Mouse (Mus musculus) thymus, postnatal 0 days (tissue): ENCODE measurements around the gene Stk32c. TPM values are rescaled to one million over a fixed set of nuclear protein-coding genes. Genes with fewer than 3 reads are reported as not detected.
A peak's percentile ranks its signal among the peaks of the same experiment; 100 is the strongest.

Experiments
- DNase-seq: peaks from one replicate; pipeline ENCODE4 v3.0.0-alpha.2; 2015; ENCODE audit warnings: low spot score
- polyA plus RNA-seq: library from polyadenylated mRNA; unstranded; fragments of >200 nt; fragmentation: Nextera tagmentation; extraction: Ambion mirVana; gene quantifications from 2 replicates; pipeline ENCODE4 v1.2.1, GENCODE M21; 2015

Gene Stk32c
- polyA plus RNA-seq = not detected in 2 replicates

DNA sequence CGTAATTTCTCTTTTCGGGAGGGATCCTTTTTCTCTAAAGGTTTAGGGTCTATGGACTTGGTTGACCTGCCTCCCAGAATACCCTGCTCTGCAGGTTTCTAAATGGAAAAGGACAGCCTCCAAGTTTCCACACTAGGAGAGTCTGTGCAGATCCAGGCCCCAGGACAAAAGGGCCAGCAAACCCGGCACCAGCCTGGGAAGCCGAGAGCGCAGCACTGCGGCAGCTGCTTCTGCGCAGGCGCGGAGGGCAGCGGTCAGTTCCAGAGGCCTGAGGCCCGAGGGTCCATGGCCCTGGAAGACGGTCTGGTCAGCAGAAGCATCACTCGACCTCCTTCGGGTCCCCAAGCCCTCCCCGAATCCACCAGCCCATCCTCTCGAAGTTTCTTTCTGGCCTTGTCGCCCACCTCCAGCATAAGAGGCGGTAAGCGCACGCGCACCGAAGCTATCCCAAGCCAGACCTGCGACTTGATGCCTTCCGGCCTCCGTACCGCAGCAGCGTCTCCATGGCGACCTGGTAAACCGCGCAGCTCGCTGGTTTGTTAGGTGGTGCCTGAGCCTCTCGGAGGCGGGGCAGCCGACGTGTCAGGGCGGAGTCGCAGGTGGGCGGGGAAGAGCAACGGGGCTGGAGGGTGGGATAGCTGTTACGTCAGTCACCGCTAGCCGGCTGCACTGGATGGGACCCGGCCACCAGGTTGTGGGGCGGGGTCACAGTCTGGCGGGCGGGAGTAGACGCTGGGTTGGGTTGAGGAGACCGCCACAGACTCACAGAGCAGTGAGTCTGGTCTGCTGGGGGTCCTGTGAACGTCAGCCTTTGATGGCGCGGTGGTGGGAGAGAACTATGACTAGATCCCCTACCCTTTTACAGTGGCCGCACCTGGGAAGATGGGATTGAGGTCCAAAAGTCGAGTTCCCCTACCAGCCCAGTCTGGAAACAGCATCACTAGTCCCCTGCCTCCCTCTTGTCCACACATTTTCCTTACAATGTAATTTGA lies at the start of gene Stk32c, which contains the start of gene Lrrc27:
TSS of gene Stk32c (minus strand) at position 554 of the 992 bp plus-strand sequence.
TSS of gene Lrrc27 (plus strand) at position 235 of the 992 bp plus-strand sequence.
- DNase-seq = peak; percentile 99

- DNase-seq = no peak
Measured at GRCm38 (mm10) chr7:139257752-139258542, 44.8 kb upstream of the Stk32c start.

- no peak for DNase-seq
Measured at GRCm38 (mm10) chr7:139254626-139255025, 41.5 kb upstream of the Stk32c start.

DNA sequence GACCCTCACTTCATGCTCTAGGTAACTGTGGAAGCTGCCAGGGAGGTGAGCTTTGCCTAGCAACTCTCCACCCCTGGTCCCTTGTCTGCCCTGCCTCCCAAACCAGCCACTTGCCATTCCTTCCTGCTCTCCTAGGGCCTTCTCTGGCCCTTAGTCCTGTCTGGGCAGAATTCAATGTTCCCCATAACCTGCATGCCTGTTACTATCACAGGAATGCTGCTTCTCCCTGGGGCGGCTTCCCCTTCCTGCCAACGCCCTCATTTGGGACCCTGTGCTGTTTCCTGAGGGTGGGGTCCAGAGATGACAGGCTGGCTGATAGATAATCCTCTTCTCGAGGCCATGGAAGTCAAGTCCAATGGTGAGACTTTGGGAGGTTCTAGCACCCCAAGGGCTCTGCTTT lies 40.4 kb upstream of the Stk32c start:
- DNase-seq = no peak

- DNase-seq = no peak
Measured at GRCm38 (mm10) chr7:139252986-139253385, 39.9 kb upstream of the Stk32c start.

DNA sequence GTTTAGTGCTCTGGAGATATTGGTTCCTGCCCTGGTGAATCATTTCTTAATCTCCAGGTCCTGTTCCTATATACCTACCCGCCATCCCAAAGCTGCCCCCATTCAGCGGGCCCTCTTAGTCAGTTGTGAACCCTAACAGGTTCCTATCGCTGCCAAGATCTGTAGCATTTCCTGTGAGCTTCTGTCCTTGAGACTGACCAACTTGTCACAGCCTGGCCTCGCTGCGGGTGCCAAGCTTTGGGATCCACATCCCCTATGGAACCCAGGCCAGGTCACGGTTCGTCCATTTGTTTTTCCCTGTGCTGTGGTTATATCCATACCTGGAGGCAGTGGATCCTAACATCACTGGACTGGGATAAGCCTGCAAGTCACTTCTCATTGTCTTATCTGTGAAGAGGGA lies 39.5 kb upstream of the Stk32c start:
- DNase-seq = no peak

DNA sequence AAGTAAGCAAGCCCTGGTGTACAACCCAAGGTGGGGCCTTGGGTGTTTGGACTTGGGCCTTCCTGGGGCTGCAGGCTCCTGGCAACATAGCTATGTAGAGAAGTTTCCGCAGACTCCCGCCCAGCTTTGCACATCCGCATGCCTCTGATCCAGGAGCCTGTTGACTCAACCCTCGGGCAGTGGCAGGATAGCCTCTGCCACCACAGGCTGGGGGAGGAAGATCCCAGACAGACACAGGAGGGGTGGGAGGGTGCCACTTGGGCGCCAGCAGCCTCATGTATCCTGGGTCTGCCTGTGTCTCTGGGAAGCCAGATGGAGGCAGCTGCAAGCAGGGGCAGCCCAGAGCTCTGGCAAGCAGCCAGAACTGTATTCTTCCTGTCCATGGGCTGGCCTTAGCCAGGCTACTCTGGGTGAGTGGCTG lies 38.8 kb upstream of the Stk32c start:
- DNase-seq = no peak

- no peak for DNase-seq
Measured at GRCm38 (mm10) chr7:139249406-139250210, 36.5 kb upstream of the Stk32c start.

- DNase-seq = peak; percentile 21
Measured at GRCm38 (mm10) chr7:139248615-139249405, 35.7 kb upstream of the Stk32c start.

DNA sequence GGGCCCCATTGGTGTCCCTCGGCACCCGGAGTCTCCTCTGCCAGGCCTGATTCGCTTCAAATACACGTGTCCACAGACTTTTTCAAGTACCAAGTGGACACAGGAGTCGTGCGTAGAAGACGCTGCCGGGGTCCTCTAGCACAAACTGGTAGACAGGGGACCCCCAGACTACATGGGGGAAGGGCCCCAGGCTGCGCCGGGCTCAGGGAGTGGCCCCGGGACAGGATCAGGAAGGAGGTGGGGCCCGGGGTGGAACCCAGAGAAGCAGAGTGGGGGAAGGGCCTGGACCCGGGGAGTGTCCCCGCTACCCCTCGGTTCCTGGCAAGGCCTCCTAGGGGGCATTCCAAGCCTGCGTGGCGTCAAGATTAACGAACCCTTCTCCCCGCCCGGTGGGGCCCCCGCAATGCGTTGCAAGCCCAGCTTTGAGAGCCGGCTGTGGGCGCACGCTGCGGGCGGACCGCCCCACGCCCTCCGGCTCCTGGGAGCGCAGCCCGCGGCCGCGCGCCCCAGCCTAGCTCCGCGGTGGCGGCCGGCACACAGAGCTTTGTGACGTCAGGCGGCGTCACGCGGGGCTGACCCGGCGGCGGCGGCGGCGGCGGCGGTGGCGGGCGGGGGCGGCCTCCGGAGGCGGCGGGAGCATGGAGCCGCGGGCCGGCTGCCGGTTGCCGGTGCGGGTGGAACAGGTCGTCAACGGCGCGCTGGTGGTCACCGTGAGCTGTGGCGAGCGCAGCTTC lies 34.9 kb upstream of the Stk32c start, which contains the start of gene Pwwp2b:
TSS of gene Pwwp2b (plus strand) at position 602 of the 734 bp plus-strand sequence.
- peak; percentile 68 for DNase-seq

GRCm38 (mm10) chr7:139246931-139247880 lies 34.1 kb upstream of the Stk32c start:
- DNase-seq = no peak

GRCm38 (mm10) chr7:139246086-139246485 lies 33.0 kb upstream of the Stk32c start:
- DNase-seq = no peak

GRCm38 (mm10) chr7:139239432-139239831 lies 26.3 kb upstream of the Stk32c start:
- no peak for DNase-seq

GRCm38 (mm10) chr7:139235651-139236358 lies 22.7 kb upstream of the Stk32c start:
- peak; percentile 34 for DNase-seq

DNA sequence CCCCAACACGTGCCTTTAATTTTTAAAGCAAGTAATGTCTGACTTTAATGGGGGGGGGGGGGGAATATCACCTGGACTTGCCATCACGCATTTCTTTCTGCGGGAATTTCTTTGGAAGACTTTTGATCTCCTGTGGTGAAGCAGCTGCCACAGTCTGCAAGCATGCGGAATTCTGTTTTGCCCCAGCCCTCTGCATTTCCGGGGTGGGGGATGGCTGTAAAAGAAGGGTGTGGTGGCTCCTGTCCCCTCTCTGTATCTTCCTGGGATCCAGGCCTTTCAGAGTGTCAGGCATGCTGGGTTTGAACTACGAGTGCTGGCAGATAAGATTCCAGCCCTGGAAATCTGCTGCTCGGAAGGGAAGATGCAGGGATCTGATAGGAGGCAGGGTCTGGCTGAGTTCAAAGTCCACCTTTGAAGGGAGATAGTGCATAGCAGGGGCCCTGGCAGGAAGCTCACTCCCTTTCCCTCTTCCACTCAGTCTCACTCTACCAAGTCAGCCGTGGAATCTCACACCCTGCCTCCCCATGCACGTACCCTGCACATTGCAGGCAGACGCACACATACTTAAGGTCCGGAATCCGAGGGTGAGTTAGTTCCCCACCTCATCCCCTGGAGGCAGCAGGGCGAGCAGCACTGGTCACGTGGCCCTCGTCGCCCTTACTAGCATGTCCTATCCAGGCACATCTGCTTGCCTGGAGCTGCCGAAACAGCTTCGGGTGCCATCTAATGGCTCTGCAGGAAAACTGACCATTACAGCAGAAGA lies 21.5 kb upstream of the Stk32c start:
- DNase-seq = no peak

DNA sequence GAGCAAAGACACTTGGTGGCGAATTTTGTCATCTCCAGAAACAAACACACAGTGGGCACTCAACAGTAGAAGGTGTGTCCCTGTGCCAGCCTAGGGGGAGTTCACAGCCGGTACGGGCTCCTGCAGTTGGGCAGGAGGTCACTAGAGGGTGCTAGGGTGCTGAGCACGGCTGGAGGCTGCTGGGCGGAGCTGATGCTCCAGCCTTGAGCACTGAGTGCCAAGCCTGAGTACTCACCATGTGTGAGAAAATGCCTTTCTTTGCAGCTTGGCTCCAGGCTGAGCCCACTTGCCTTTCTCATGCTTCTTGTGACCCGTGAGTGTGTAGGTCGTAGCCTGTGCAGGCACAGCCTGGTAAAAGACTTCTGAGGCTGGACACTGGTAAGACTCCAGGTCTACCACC lies 20.6 kb upstream of the Stk32c start:
- peak; percentile 87 for DNase-seq

DNA sequence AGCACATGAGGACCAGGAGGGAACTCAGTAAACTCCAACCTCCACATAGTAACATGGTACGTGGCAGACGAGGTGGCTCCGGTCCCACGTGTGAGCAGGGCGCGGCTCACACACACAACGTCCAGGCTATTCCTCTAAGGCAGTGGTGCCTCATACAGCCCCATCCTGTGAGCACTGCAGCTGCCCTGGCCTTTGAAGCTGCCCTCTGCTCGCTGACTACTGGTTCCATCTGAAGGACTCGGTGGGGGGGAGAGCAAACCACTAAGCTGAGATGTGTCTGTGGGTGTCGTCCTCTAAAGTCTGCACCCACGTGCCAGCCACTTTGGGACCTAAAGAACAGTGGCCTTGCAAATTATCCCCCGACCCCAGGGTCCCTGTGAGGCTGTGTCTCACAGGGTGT lies 17.1 kb upstream of the Stk32c start:
- DNase-seq = no peak
